In genomic region chr14:59555928-59556531, GRCm38 (mm10) we compare ENCODE assay signal across 8 mouse cellular contexts. TPM values are rescaled to one million over a fixed set of nuclear protein-coding genes. Genes with fewer than 3 reads are reported as not detected.
A peak's percentile ranks its signal among the peaks of the same experiment; 100 is the strongest.
DNase-seq lines count a peak whose midpoint lies in the region; ATAC-seq and TF ChIP-seq lines count a peak whose summit lies in the region.

No protein-coding gene starts in this region.

- peak; percentile 23 for DNase-seq in MEL-GATA-1-ER (ENCODE audit: extremely low read depth, low read depth)
- peak; percentile 60 for DNase-seq in c-Kit-positive CD71-positive TER-119-positive erythroid progenitor cells, embryonic 14.5 days (ENCODE audit: low spot score)
- peak; percentile 86 for DNase-seq in heart, postnatal 4 days
- DNase-seq in layer of hippocampus, adult 8-10 months (ENCODE audit: low spot score in 2 of 2): peak; percentile 59 to 77
- peak; percentile 84 for DNase-seq in lung, postnatal 0 days (ENCODE audit: low spot score)
- DNase-seq in ovary, postnatal 36 days (ENCODE audit: low spot score): peak; percentile 42
- DNase-seq in thymus, postnatal 36 days: peak; percentile 38 to 59

- no peaks in the 10 kb centered on the region for H3K36me3 ChIP-seq in forebrain, embryonic 16.5 days (ENCODE audit: control insufficient read depth, insufficient read depth)
- H3K36me3 ChIP-seq in lung, postnatal 0 days (ENCODE audit: insufficient read depth, low read length): no peaks in the 10 kb centered on the region

- H3K9ac ChIP-seq in forebrain, embryonic 16.5 days (replicated peaks; ENCODE audit: low read depth, low read length): no peak overlapping the region
- H3K9ac ChIP-seq in lung, postnatal 0 days (replicated peaks; ENCODE audit: low read depth): no peak overlapping the region

- TF ChIP-seq CTCF in lung, postnatal 0 days (IDR thresholded peaks at IDR 0.05): peak; percentile 84

- no peaks in the 10 kb centered on the region for H3K27me3 ChIP-seq in forebrain, embryonic 16.5 days (replicated peaks; ENCODE audit: control insufficient read depth, insufficient read depth, low read length)
- H3K27me3 ChIP-seq in lung, postnatal 0 days (replicated peaks; ENCODE audit: insufficient read depth, low read length): no peaks in the 10 kb centered on the region

- no peak overlapping the region for H3K4me3 ChIP-seq in forebrain, embryonic 16.5 days (replicated peaks; ENCODE audit: low read length)
- no peak overlapping the region for H3K4me3 ChIP-seq in lung, postnatal 0 days (ENCODE audit: low read depth, low read length)

- no peak overlapping the region for H3K27ac ChIP-seq in forebrain, embryonic 16.5 days (ENCODE audit: low read length)
- no peak overlapping the region for H3K27ac ChIP-seq in lung, postnatal 0 days (ENCODE audit: low read length)

- 50% methylated on average over 13 of the region's 13 CpGs for WGBS in forebrain, embryonic 16.5 days
- 51% methylated on average over 13 of the region's 13 CpGs for WGBS in lung, postnatal 0 days

- no peak for TF ChIP-seq EP300 in lung, postnatal 0 days (IDR thresholded peaks at IDR 0.05)

- H3K4me2 ChIP-seq in forebrain, embryonic 16.5 days (ENCODE audit: low read length): no peak overlapping the region
- peak overlapping the region; percentile 47 for H3K4me2 ChIP-seq in lung, postnatal 0 days (replicated peaks; ENCODE audit: low read depth, low read length)

- H3K4me1 ChIP-seq in forebrain, embryonic 16.5 days (replicated peaks; ENCODE audit: control insufficient read depth, insufficient read depth, low read length): no peaks in the 10 kb centered on the region
- H3K4me1 ChIP-seq in lung, postnatal 0 days (ENCODE audit: insufficient read depth, low read depth, low read length): peaks cover 5% of the 10 kb centered on the region; the same call in 1 of the 2 replicates

- peak; percentile 65 for ATAC-seq in forebrain, embryonic 16.5 days
- peak; percentile 39 for ATAC-seq in lung, postnatal 0 days

- H3K9me3 ChIP-seq in forebrain, embryonic 16.5 days (ENCODE audit: control insufficient read depth, low read length): no peaks in the 10 kb centered on the region
- no peaks in the 10 kb centered on the region for H3K9me3 ChIP-seq in lung, postnatal 0 days (ENCODE audit: low read length)

RNA-seq across cellular contexts. Expression of gene Cdadc1, which starts 41.7 kb away (rescaled TPM):
- polyA plus RNA-seq in forebrain, embryonic 16.5 days (2015; fragmentation: Nextera tagmentation; extraction: Ambion mirVana): 36.8 and 38.5 TPM in 2 replicates
- 10 to 100 TPM; 28.8 to 30.0 TPM for total RNA-seq in heart, postnatal 4 days (2021)
- 10 to 100 TPM; 52.6 to 61.9 (median 60.6) TPM for total RNA-seq in layer of hippocampus, adult 8-10 months (2022)
- polyA plus RNA-seq in lung, postnatal 0 days (2015; fragmentation: Nextera tagmentation; extraction: Ambion mirVana): 42.0 and 42.3 TPM in 2 replicates

Comparison
In these comparisons a context has a peak if more than half of its experiments do, and no peak if none do; other contexts are left out.
1. DNase-seq: peak in every context shown above with its lines; median percentile 86 in heart, postnatal 4 days; 84 in lung, postnatal 0 days; 68 in layer of hippocampus, adult 8-10 months; 60 in c-Kit-positive CD71-positive TER-119-positive erythroid progenitor cells, embryonic 14.5 days; 48 in thymus, postnatal 36 days; 42 in ovary, postnatal 36 days; 23 in MEL-GATA-1-ER.